Mouse (Mus musculus): Measurements from ENCODE around the gene Pidd1. TPM values are rescaled to one million over a fixed set of nuclear protein-coding genes. Genes with fewer than 3 reads are reported as not detected.
A peak's percentile ranks its signal among the peaks of the same experiment; 100 is the strongest.

Pidd1 gene
- polyA plus RNA-seq, 1 experiment: 2.7 TPM

GRCm38 (mm10) chr7:141440613-141441012 lies 3.2 kb downstream of the Pidd1 start:
- TF ChIP-seq POLR2A (IDR thresholded peaks at IDR 0.05; ENCODE audit: extremely low read depth, insufficient read depth, low read length): no peak
- TF ChIP-seq CTCF (IDR thresholded peaks at IDR 0.05; ENCODE audit: extremely low read depth, insufficient read depth, low read length): peak; percentile 59
- H3K4me3 ChIP-seq (ENCODE audit: insufficient read depth, low read length): no peak overlapping the region
- no peak overlapping the region for H3K27ac ChIP-seq (ENCODE audit: insufficient read depth, low read length)
- H3K4me1 ChIP-seq (ENCODE audit: control insufficient read depth, insufficient read depth, low read length): peaks cover 3% of the 10 kb centered on the region

- Histone ChIP-seq H3K4me1 (ENCODE audit: control insufficient read depth, insufficient read depth, low read length) (peaks cover 6% of the 10 kb centered on the region), H3K27ac (ENCODE audit: insufficient read depth, low read length) (no peak overlapping the region), H3K4me3 (ENCODE audit: insufficient read depth, low read length) (no peak overlapping the region)
- TF ChIP-seq CTCF (IDR thresholded peaks at IDR 0.05; ENCODE audit: extremely low read depth, insufficient read depth, low read length) (no peak), POLR2A (IDR thresholded peaks at IDR 0.05; ENCODE audit: extremely low read depth, insufficient read depth, low read length) (no peak)
Measured at GRCm38 (mm10) chr7:141439811-141440210, 4.0 kb downstream of the Pidd1 start.

- Histone ChIP-seq H3K4me1 (ENCODE audit: control insufficient read depth, insufficient read depth, low read length) (peaks cover 6% of the 10 kb centered on the region), H3K4me3 (ENCODE audit: insufficient read depth, low read length) (no peak overlapping the region), H3K27ac (ENCODE audit: insufficient read depth, low read length) (no peak overlapping the region)
- TF ChIP-seq POLR2A (IDR thresholded peaks at IDR 0.05; ENCODE audit: extremely low read depth, insufficient read depth, low read length) (no peak), CTCF (IDR thresholded peaks at IDR 0.05; ENCODE audit: extremely low read depth, insufficient read depth, low read length) (no peak)
Measured at GRCm38 (mm10) chr7:141439140-141439679, 4.6 kb downstream of the Pidd1 start.

GRCm38 (mm10) chr7:141438201-141438968 lies 5.4 kb downstream of the Pidd1 start:
- Histone ChIP-seq H3K4me1 (ENCODE audit: control insufficient read depth, insufficient read depth, low read length) (peaks cover 6% of the 10 kb centered on the region), H3K27ac (ENCODE audit: insufficient read depth, low read length) (no peak overlapping the region), H3K4me3 (ENCODE audit: insufficient read depth, low read length) (no peak overlapping the region)
- TF ChIP-seq POLR2A (IDR thresholded peaks at IDR 0.05; ENCODE audit: extremely low read depth, insufficient read depth, low read length): no peak

GRCm38 (mm10) chr7:141437178-141438120 lies 6.4 kb downstream of the Pidd1 start, which contains the start of gene Slc25a22:
Gene Slc25a22, minus strand, starts transcription at chr7:141437892.
- H3K4me1 ChIP-seq (ENCODE audit: control insufficient read depth, insufficient read depth, low read length): peaks cover 6% of the 10 kb centered on the region
- H3K27ac ChIP-seq (ENCODE audit: insufficient read depth, low read length): peak within 1 kb of the TSS; percentile 79
- TF ChIP-seq CTCF (IDR thresholded peaks at IDR 0.05; ENCODE audit: extremely low read depth, insufficient read depth, low read length): peak; percentile 53
- peak; percentile 72 for TF ChIP-seq POLR2A (IDR thresholded peaks at IDR 0.05; ENCODE audit: extremely low read depth, insufficient read depth, low read length)
- H3K4me3 ChIP-seq (ENCODE audit: insufficient read depth, low read length): peak within 1 kb of the TSS; percentile 75

GRCm38 (mm10) chr7:141436523-141436892 lies 7.3 kb downstream of the Pidd1 start:
- peak overlapping the region; percentile 75; the same call in 1 of the 2 replicates for H3K4me3 ChIP-seq (ENCODE audit: insufficient read depth, low read length)
- no peak overlapping the region for H3K27ac ChIP-seq (ENCODE audit: insufficient read depth, low read length)
- peaks cover 6% of the 10 kb centered on the region for H3K4me1 ChIP-seq (ENCODE audit: control insufficient read depth, insufficient read depth, low read length)
- no peak for TF ChIP-seq CTCF (IDR thresholded peaks at IDR 0.05; ENCODE audit: extremely low read depth, insufficient read depth, low read length)
- no peak for TF ChIP-seq POLR2A (IDR thresholded peaks at IDR 0.05; ENCODE audit: extremely low read depth, insufficient read depth, low read length)

- TF ChIP-seq POLR2A (IDR thresholded peaks at IDR 0.05; ENCODE audit: extremely low read depth, insufficient read depth, low read length) (no peak), CTCF (IDR thresholded peaks at IDR 0.05; ENCODE audit: extremely low read depth, insufficient read depth, low read length) (no peak)
Measured at GRCm38 (mm10) chr7:141435856-141436522, 7.8 kb downstream of the Pidd1 start.

GRCm38 (mm10) chr7:141435129-141435855 lies 8.5 kb downstream of the Pidd1 start:
- peak overlapping the region; percentile 50; the same call in 1 of the 2 replicates for H3K27ac ChIP-seq (ENCODE audit: insufficient read depth, low read length)
- peaks cover 6% of the 10 kb centered on the region for H3K4me1 ChIP-seq (ENCODE audit: control insufficient read depth, insufficient read depth, low read length)
- TF ChIP-seq POLR2A (IDR thresholded peaks at IDR 0.05; ENCODE audit: extremely low read depth, insufficient read depth, low read length) (peak; percentile 83; the same call in 1 of the 2 replicates), CTCF (IDR thresholded peaks at IDR 0.05; ENCODE audit: extremely low read depth, insufficient read depth, low read length) (no peak)
- peak overlapping the region; percentile 48 for H3K4me3 ChIP-seq (ENCODE audit: insufficient read depth, low read length)

More at GRCm38 (mm10) chr7:141435856-141436522, 7.8 kb downstream of the Pidd1 start:
- H3K4me1 ChIP-seq (ENCODE audit: control insufficient read depth, insufficient read depth, low read length): peaks cover 6% of the 10 kb centered on the region
- peak overlapping the region; percentile 48; the same call in 1 of the 2 replicates for H3K4me3 ChIP-seq (ENCODE audit: insufficient read depth, low read length)
- H3K27ac ChIP-seq (ENCODE audit: insufficient read depth, low read length): peak overlapping the region; percentile 50; the same call in 1 of the 2 replicates
